Mouse (Mus musculus): ENCODE results near the gene Mcts1.

The Mcts1 gene

GRCm38 (mm10) chrX:38600177-38600994 is at the start of gene Mcts1:
TSS of gene Mcts1 (plus strand) at chrX:38600578.
- DNase-seq (ENCODE audit: low read depth, low spot score): peak; percentile 98

GRCm38 (mm10) chrX:38553255-38553654 is 47.1 kb upstream of the Mcts1 start:
- no peak for DNase-seq (ENCODE audit: low read depth, low spot score)

- DNase-seq (ENCODE audit: low read depth, low spot score): no peak
These were observed 36.3 kb upstream of the Mcts1 start for GRCm38 (mm10) chrX:38563941-38564541.

- peak; percentile 93 for DNase-seq (ENCODE audit: low read depth, low spot score)
These were observed 35.7 kb upstream of the Mcts1 start for GRCm38 (mm10) chrX:38564542-38565175.

GRCm38 (mm10) chrX:38565176-38565542 is 35.2 kb upstream of the Mcts1 start:
- no peak for DNase-seq (ENCODE audit: low read depth, low spot score)

- DNase-seq (ENCODE audit: low read depth, low spot score): peak; percentile 96
These were observed 33.7 kb upstream of the Mcts1 start for GRCm38 (mm10) chrX:38566521-38567205.

GRCm38 (mm10) chrX:38576078-38576477 is 24.3 kb upstream of the Mcts1 start, which contains the start of gene Cul4b:
TSS of gene Cul4b (minus strand) at chrX:38576196.
- peak; percentile 97 for DNase-seq (ENCODE audit: low read depth, low spot score)

- DNase-seq (ENCODE audit: low read depth, low spot score): no peak
These were observed 19.2 kb upstream of the Mcts1 start for GRCm38 (mm10) chrX:38581140-38581539.

GRCm38 (mm10) chrX:38583261-38583660 is 17.1 kb upstream of the Mcts1 start:
- DNase-seq (ENCODE audit: low read depth, low spot score): no peak

GRCm38 (mm10) chrX:38589827-38590226 is 10.6 kb upstream of the Mcts1 start:
- peak; percentile 93 for DNase-seq (ENCODE audit: low read depth, low spot score)

- no peak for DNase-seq (ENCODE audit: low read depth, low spot score)
These were observed 8.6 kb upstream of the Mcts1 start for GRCm38 (mm10) chrX:38591749-38592148.

GRCm38 (mm10) chrX:38593180-38593889 is 7.0 kb upstream of the Mcts1 start:
- DNase-seq (ENCODE audit: low read depth, low spot score): no peak

GRCm38 (mm10) chrX:38600995-38601369 is 604 bp downstream of the Mcts1 start:
- peak; percentile 20 for DNase-seq (ENCODE audit: low read depth, low spot score)

GRCm38 (mm10) chrX:38634801-38635637 is 34.6 kb downstream of the Mcts1 start, which contains the start of gene C1galt1c1:
TSS of gene C1galt1c1 (minus strand) at chrX:38635087.
- peak; percentile 90 for DNase-seq (ENCODE audit: low read depth, low spot score)

GRCm38 (mm10) chrX:38635638-38635931 is 35.2 kb downstream of the Mcts1 start:
- DNase-seq (ENCODE audit: low read depth, low spot score): no peak

GRCm38 (mm10) chrX:38641435-38641834 is 41.1 kb downstream of the Mcts1 start:
- DNase-seq (ENCODE audit: low read depth, low spot score): no peak

- no peak for DNase-seq (ENCODE audit: low read depth, low spot score)
These were observed 41.8 kb downstream of the Mcts1 start for GRCm38 (mm10) chrX:38642183-38642582.

- DNase-seq (ENCODE audit: low read depth, low spot score): peak; percentile 25
These were observed 50.1 kb downstream of the Mcts1 start for GRCm38 (mm10) chrX:38650404-38651039.

GRCm38 (mm10) chrX:38651167-38651566 is 50.8 kb downstream of the Mcts1 start:
- peak; percentile 27 for DNase-seq (ENCODE audit: low read depth, low spot score)

- DNase-seq (ENCODE audit: low read depth, low spot score): peak; percentile 52
These were observed 52.8 kb downstream of the Mcts1 start for GRCm38 (mm10) chrX:38653181-38653580.
